ENCODE assay signal across 22 mouse cellular contexts in the genomic region with DNA sequence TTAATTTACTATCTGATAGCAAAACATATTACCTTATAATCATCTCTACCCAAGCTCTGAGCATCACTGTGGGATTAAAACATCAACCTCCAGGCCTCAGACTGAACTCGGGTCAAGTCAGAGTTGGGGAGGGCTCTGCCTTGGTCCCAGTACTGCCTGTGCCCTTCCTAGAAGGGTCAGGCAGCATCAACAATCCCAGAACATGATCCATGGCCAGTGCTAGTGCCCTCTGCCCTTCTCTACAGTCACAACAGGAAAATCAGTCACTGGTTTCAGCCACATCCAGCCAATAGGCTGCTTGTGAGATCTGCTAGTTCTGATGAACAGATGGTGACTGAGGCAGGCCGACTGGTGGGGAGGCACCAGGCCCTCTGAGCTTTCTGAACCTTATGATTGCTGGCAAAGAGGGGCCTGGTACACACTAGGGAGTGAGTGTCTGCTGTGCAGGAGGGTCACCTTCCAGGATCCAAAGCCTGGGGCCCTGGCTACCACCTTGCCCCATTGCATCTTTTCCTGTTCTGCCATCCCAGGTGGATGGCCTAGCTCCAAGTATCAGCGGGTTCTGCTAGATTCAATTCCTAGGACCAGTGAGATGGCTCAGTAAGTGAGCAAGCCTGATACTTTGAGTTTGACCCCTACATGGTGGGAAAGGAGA.
DNase-seq lines count a peak whose midpoint lies in the region; ATAC-seq and TF ChIP-seq lines count a peak whose summit lies in the region.
"Had no signal": no experiment of that assay in that cellular context is flagged by ENCODE, and none has a peak within 500 bp of the region (broad histone marks: within the 10 kb centered on the region; RNA-seq: fewer than 3 reads in every experiment).

No protein-coding gene starts in this region.

- no peak; the same call in 1 of the 2 replicates for ATAC-seq in kidney, embryonic 14.5 days (ENCODE audit: low FRiP score, low TSS enrichment)
- ATAC-seq in cerebellum, adult (ENCODE audit: insufficient number of reproducible peaks, low FRiP score, low TSS enrichment), result peak; percentile 94
- ATAC-seq: intestine, postnatal 0 days; midbrain, embryonic 16.5 days had no signal

- no peaks in the 10 kb centered on the region for H3K27me3 ChIP-seq in kidney, adult 2 months (replicated peaks; ENCODE audit: control insufficient read depth, insufficient read depth, low read length)
- no peaks in the 10 kb centered on the region for H3K27me3 ChIP-seq in kidney, embryonic 14.5 days (ENCODE audit: control insufficient read depth, insufficient read depth, low read length)
- H3K27me3 ChIP-seq: embryonic facial prominence, embryonic 13.5 days; forebrain, embryonic 12.5 days; limb, embryonic 12.5 days; liver, embryonic 15.5 days; neural tube, embryonic 13.5 days had no signal

- no peaks in the 10 kb centered on the region for H3K36me3 ChIP-seq in kidney, adult 2 months (ENCODE audit: control insufficient read depth, insufficient read depth, low read length)
- H3K36me3 ChIP-seq in kidney, embryonic 14.5 days (ENCODE audit: control insufficient read depth, insufficient read depth, low read length), result no peaks in the 10 kb centered on the region
- H3K36me3 ChIP-seq: embryonic facial prominence, embryonic 13.5 days; forebrain, embryonic 12.5 days; heart, embryonic 10.5 days; limb, embryonic 12.5 days; liver, embryonic 15.5 days; neural tube, embryonic 13.5 days had no signal

- H3K4me3 ChIP-seq in kidney, adult 2 months (ENCODE audit: insufficient read depth, low read depth, low read length), result no peak overlapping the region
- H3K4me3 ChIP-seq in kidney, embryonic 14.5 days (ENCODE audit: low read length), result no peak overlapping the region
- H3K4me3 ChIP-seq in embryonic fibroblast, embryonic 13.5 days (ENCODE audit: insufficient read depth, low read length), result no peak overlapping the region
- no peak overlapping the region for H3K4me3 ChIP-seq in lung, adult 2 months (replicated peaks; ENCODE audit: extremely low read depth, low read depth, low read length)
- H3K4me3 ChIP-seq: embryonic facial prominence, embryonic 13.5 days; forebrain, embryonic 12.5 days; heart, embryonic 10.5 days; limb, embryonic 12.5 days; liver, embryonic 15.5 days; neural tube, embryonic 13.5 days had no signal

- WGBS in kidney, adult 2 months, result 45% methylated on average over 3 of the region's 3 CpGs
- WGBS in kidney, embryonic 14.5 days, result 31% methylated on average over 3 of the region's 3 CpGs
- 58% methylated on average over 3 of the region's 3 CpGs for WGBS in lung, adult 2 months

- peak; percentile 23 for DNase-seq in kidney, adult 2 months
- DNase-seq in cerebellum, adult 9-11 months, result peak; percentile 94
- DNase-seq in frontal cortex, postnatal 10 days (ENCODE audit: low spot score in 2 of 2), result no peak
- DNase-seq in adrenal gland, adult 18-20 months (ENCODE audit: low spot score in 2 of 2), result no peak
- DNase-seq in lung, adult 2 months, result no peak
- DNase-seq: adrenal gland, postnatal 10 days; B cell, adult 2 months; right cerebral cortex, adult 18-20 months; thymus, postnatal 4 days had no signal

- H3K27ac ChIP-seq in kidney, adult 2 months (ENCODE audit: insufficient read depth, low read depth, low read length), result no peak overlapping the region
- H3K27ac ChIP-seq in kidney, embryonic 14.5 days (ENCODE audit: low read depth, low read length), result no peak overlapping the region; the same call in 1 of the 2 replicates
- peak overlapping the region; percentile 11; the same call in 1 of the 2 replicates for H3K27ac ChIP-seq in embryonic fibroblast, embryonic 13.5 days (ENCODE audit: insufficient read depth, low read length)
- H3K27ac ChIP-seq: embryonic facial prominence, embryonic 13.5 days; forebrain, embryonic 12.5 days; heart, embryonic 10.5 days; limb, embryonic 12.5 days; liver, embryonic 15.5 days; macrophage; neural tube, embryonic 13.5 days; stomach, postnatal 0 days had no signal

- no peak overlapping the region for H3K4me2 ChIP-seq in kidney, embryonic 14.5 days (replicated peaks; ENCODE audit: low read depth, low read length)
- H3K4me2 ChIP-seq: embryonic facial prominence, embryonic 13.5 days; forebrain, embryonic 12.5 days; limb, embryonic 12.5 days; liver, embryonic 15.5 days; neural tube, embryonic 13.5 days had no signal

- H3K9ac ChIP-seq in kidney, embryonic 14.5 days (ENCODE audit: low read depth, low read length), result no peak overlapping the region
- H3K9ac ChIP-seq: embryonic facial prominence, embryonic 13.5 days; forebrain, embryonic 12.5 days; limb, embryonic 12.5 days; liver, embryonic 15.5 days; neural tube, embryonic 13.5 days had no signal

- no peak for TF ChIP-seq CTCF in kidney, adult 2 months (conservative IDR thresholded peaks at IDR 0.05; ENCODE audit: insufficient read depth, insufficient read length, low read depth, low read length)
- no peak for TF ChIP-seq CTCF in embryonic fibroblast, embryonic 13.5 days (IDR thresholded peaks at IDR 0.05; ENCODE audit: borderline replicate concordance, insufficient read depth, low read length)
- no peak for TF ChIP-seq CTCF in lung, adult 2 months (IDR thresholded peaks at IDR 0.05; ENCODE audit: insufficient read depth, low read length)

- H3K9me3 ChIP-seq in kidney, embryonic 14.5 days (ENCODE audit: control insufficient read depth, low read length), result no peaks in the 10 kb centered on the region
- H3K9me3 ChIP-seq: heart, embryonic 10.5 days; liver, embryonic 15.5 days; neural tube, embryonic 13.5 days had no signal

- H3K4me1 ChIP-seq in kidney, adult 2 months (ENCODE audit: control insufficient read depth, insufficient read depth, low read length), result no peaks in the 10 kb centered on the region
- peaks cover 25% of the 10 kb centered on the region for H3K4me1 ChIP-seq in kidney, embryonic 14.5 days (ENCODE audit: control insufficient read depth, insufficient read depth, low read length)
- H3K4me1 ChIP-seq in embryonic fibroblast, embryonic 13.5 days (ENCODE audit: control insufficient read depth, insufficient read depth, low read length), result no peaks in the 10 kb centered on the region
- H3K4me1 ChIP-seq in lung, adult 2 months (ENCODE audit: control insufficient read depth, insufficient read depth, low read length), result no peaks in the 10 kb centered on the region
- H3K4me1 ChIP-seq: forebrain, embryonic 12.5 days; limb, embryonic 12.5 days; liver, embryonic 15.5 days had no signal

- no peak for TF ChIP-seq POLR2A in kidney, adult 2 months (IDR thresholded peaks at IDR 0.05; ENCODE audit: low read depth, low read length)
- no peak for TF ChIP-seq POLR2A in embryonic fibroblast, embryonic 13.5 days (IDR thresholded peaks at IDR 0.05; ENCODE audit: low read depth, low read length)
- TF ChIP-seq POLR2A in lung, adult 2 months (IDR thresholded peaks at IDR 0.05; ENCODE audit: borderline replicate concordance, extremely low read depth, low read depth, low read length), result no peak

Comparison
In these comparisons a context has a peak if more than half of its experiments do, and no peak if none do; other contexts are left out.
1. DNase-seq: peak in kidney, adult 2 months (single experiment) and cerebellum, adult 9-11 months (single experiment); none in frontal cortex, postnatal 10 days (0 of 2), adrenal gland, adult 18-20 months (0 of 2) and lung, adult 2 months (single experiment).